Mouse (Mus musculus): ENCODE data around the gene Atg4a-ps.

DNA sequence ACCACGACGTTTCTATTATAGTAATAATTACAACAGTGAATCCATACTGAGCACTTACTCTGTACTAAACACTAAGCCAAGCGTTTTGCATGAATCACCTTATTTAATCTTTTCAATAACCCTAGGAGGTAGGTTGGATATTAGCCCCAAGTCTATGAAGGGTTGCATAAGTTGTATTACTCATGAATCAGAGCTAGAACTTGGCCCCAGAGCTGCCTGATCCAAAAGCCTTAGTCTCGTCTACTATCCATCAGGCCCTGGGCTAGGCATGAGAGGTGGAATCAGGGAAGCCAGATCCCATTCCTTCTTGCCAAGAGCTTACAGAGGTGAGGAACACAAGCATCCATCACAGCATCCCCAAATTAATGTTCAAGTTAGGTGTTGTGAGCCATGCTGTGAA, 30.2 kb downstream of the Atg4a-ps start:
- TF ChIP-seq CTCF (IDR thresholded peaks at IDR 0.05; ENCODE audit: borderline replicate concordance, control insufficient read depth, extremely low read depth, insufficient read depth, low read length, poor library complexity) (no peak), POLR2A (IDR thresholded peaks at IDR 0.05; ENCODE audit: control insufficient read depth, extremely low read depth, insufficient read depth, low read length, poor library complexity) (no peak)

Measured in thymus, adult 2 months (tissue).